Mouse (Mus musculus) kidney, embryonic 16.5 days (tissue): ENCODE measurements around the gene Scin. TPM values are rescaled to one million over a fixed set of nuclear protein-coding genes. Genes with fewer than 3 reads are reported as not detected.
A peak's percentile ranks its signal among the peaks of the same experiment; 100 is the strongest.

ENCODE experiments used
- ATAC-seq: fragments of 200-750 bp; cut with Nextera tagmentation; 2 replicates; pipeline ENCODE4 v1.8.0; 2017; ENCODE audit warnings: moderate TSS enrichment; ENCODE audit not compliant: low FRiP score, low TSS enrichment
- H3K27ac ChIP-seq: fragments of 300-500 bp; sonication (generic); 2 replicates; pipeline ENCODE4 v1.5.1; 2014; ENCODE audit warnings: low read length
- H3K27me3 ChIP-seq: fragments of 300-500 bp; sonication (generic); 2 replicates; pipeline ENCODE4 v1.6.1; 2014; ENCODE audit warnings: low read length, control low read depth, mixed read lengths; ENCODE audit not compliant: insufficient read depth
- H3K36me3 ChIP-seq: fragments of 300-500 bp; sonication (generic); 2 replicates; pipeline ENCODE4 v1.6.1; 2014; ENCODE audit warnings: low read length, control low read depth, mixed read lengths; ENCODE audit not compliant: insufficient read depth
- H3K4me1 ChIP-seq: fragments of 300-500 bp; sonication (generic); 2 replicates; pipeline ENCODE4 v1.6.1; 2014; ENCODE audit warnings: low read length, control low read depth, mixed read lengths; ENCODE audit not compliant: insufficient read depth
- H3K4me2 ChIP-seq: fragments of 300-500 bp; sonication (generic); replicated peaks from 2 replicates; pipeline ENCODE4 v1.6.1; 2014; ENCODE audit warnings: low read depth, low read length
- H3K4me3 ChIP-seq: fragments of 300-500 bp; sonication (generic); 2 replicates; pipeline ENCODE4 v1.5.1; 2014; ENCODE audit warnings: mild to moderate bottlenecking, low read length
- H3K9ac ChIP-seq: fragments of 300-500 bp; sonication (generic); replicated peaks from 2 replicates; pipeline ENCODE4 v1.6.1; 2014; ENCODE audit warnings: low read length
- H3K9me3 ChIP-seq: fragments of 300-500 bp; sonication (generic); 2 replicates; pipeline ENCODE4 v1.6.1; 2016; ENCODE audit warnings: low read length, control low read depth
- WGBS: fragments of 180-500 bp; shearing (Covaris S2); extraction: QIAGEN DNeasy Blood & Tissue Kit; methylation state at CpG from one replicate; pipeline ENCODE4 v1.1.7; 2014; 5-methylcytosine and 5-hydroxymethylcytosine counted together
- polyA plus RNA-seq: library from polyadenylated mRNA; unstranded; fragments of >200 nt; fragmentation: Nextera tagmentation; extraction: Ambion mirVana; gene quantifications from 2 replicates; pipeline ENCODE4 v1.2.1, GENCODE M21; 2015

Scin gene
- polyA plus RNA-seq, 1 experiment from 2014 or later, result 26.3 TPM

DNA sequence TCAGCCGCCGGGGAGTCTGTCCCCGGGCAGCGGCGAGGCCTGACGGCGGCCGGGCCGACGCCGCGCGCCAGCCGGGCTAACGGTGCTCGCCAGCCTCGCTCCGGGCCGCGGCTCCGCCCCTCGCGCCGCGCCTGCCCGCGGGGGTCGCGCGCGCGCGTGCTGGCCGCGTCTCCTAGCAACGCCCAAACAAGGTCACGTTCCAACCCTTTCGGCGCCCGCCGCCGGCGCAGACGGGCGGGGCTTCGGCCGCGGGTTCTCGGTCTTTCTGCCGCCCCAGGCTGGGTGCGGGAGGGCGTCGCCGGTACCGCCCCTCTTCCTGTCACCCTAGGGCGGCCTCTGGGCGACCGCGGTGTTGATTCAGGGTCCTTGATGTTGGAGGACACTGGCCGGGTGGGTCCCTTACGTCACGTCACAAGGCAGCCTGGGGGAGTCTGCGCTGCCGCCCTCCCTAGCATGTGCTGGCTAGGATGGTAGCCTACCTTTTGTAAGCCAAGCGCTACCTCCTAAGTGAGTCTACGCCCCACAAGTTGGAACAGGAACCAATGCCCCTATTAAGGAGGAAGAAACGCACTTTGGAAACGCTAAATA lies 96.1 kb downstream of the Scin start, which contains the start of gene Arl4a:
TSS of gene Arl4a (minus strand) at position 150 of the 588 bp plus-strand sequence.
- H3K9me3 ChIP-seq, result no peaks in the 10 kb centered on the region
- H3K27ac ChIP-seq, result peak within 1 kb of the TSS; percentile 87
- H3K9ac ChIP-seq, result peak within 1 kb of the TSS; percentile 84
- WGBS, result under 1% methylated on average over 51 of the region's 68 CpGs
- no peaks in the 10 kb centered on the region for H3K27me3 ChIP-seq
- H3K36me3 ChIP-seq, result no peaks in the 10 kb centered on the region
- peak within 1 kb of the TSS; percentile 68 for H3K4me2 ChIP-seq
- peak within 1 kb of the TSS; percentile 82 for H3K4me3 ChIP-seq
- H3K4me1 ChIP-seq, result 0 out of 2 replicates have a peak, but pooled peaks cover 10% of the 10 kb centered on the region
- ATAC-seq, result peak; percentile 89

DNA sequence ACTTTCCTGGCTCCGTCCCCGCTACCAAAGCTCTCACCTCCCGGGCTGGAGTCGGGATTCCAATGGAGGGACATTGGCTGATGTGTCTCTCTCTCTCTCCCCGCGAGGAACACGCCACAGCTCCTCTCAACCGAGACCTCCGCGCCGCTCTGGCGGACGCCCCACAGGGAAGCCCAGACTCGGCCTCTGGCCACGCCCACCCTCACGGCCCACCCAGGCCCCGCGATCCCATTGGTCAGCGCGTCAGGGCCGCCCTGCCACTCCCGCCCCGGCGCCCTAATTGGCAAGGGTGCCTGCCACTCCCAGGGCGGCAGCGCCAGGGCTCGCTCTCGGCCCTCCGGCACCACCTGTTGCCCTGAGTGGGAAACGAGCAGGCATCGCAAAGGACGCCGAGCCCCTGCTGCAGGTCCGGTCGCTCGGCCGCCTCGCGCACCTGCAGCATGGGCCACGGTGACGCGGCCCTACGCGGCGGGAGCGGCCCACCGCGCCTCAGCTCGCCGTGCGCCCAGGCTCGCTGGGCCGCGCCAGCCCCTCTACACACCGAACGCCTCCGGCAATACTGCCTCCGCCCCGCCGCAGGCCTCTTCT lies 96.7 kb downstream of the Scin start:
- WGBS, result under 1% methylated on average over 47 of the region's 60 CpGs
- Histone ChIP-seq H3K9me3 (no peaks in the 10 kb centered on the region), H3K4me1 (0 out of 2 replicates have a peak, but pooled peaks cover 10% of the 10 kb centered on the region), H3K36me3 (no peaks in the 10 kb centered on the region), H3K27me3 (no peaks in the 10 kb centered on the region), H3K27ac (peak overlapping the region; percentile 87), H3K4me3 (peak overlapping the region; percentile 82), H3K9ac (peak overlapping the region; percentile 84), H3K4me2 (peak overlapping the region; percentile 68)
- peak; percentile 100 for ATAC-seq

DNA sequence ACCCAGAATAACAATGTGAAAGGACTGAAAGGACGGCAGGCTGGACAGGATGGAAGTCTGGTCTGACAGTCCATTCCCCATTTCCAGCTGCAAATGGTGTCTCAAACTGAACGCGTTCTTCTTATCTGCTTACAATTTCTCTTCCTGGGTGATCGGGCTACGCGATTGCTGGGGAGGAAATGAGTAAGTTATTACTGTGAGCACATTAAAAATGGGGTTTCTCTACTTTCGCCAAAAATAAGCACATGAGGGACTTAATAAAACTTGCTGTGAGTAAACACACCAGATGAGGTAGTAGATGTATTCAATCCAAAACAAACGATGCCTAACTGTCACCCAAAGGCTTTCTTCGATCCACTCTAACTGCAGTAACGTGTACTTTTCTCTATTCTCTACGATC lies 97.4 kb downstream of the Scin start:
- no peak for ATAC-seq
- under 1% methylated on average over 11 of the region's 11 CpGs for WGBS
- Histone ChIP-seq H3K4me3 (peak overlapping the region; percentile 82), H3K9ac (peak overlapping the region; percentile 79), H3K4me1 (0 out of 2 replicates have a peak, but pooled peaks cover 10% of the 10 kb centered on the region), H3K4me2 (peak overlapping the region; percentile 68), H3K9me3 (no peaks in the 10 kb centered on the region), H3K36me3 (no peaks in the 10 kb centered on the region), H3K27ac (peak overlapping the region; percentile 80), H3K27me3 (no peaks in the 10 kb centered on the region)

DNA sequence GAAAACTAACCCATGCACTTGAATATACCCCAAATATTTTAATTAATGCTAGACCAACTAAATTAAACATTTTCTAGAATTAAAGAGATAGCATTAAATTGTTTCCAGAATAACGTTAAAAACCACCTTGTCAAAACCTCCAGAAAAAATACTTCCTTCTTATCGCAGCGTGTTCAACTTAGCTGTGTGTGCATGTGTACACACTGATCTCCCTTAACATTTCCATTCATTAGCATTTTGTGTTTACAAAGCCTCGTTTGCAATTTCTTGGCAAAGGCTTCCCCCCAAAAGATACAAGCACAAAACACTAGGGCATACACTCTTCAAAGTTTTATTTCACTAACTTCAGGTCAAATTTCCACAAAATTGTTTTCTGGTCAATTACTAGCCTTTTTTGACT lies 98.5 kb downstream of the Scin start:
- Histone ChIP-seq H3K27ac (no peak overlapping the region), H3K27me3 (no peaks in the 10 kb centered on the region), H3K4me1 (0 out of 2 replicates have a peak, but pooled peaks cover 10% of the 10 kb centered on the region), H3K36me3 (no peaks in the 10 kb centered on the region), H3K4me3 (peak overlapping the region; percentile 82), H3K4me2 (peak overlapping the region; percentile 68), H3K9ac (no peak overlapping the region), H3K9me3 (no peaks in the 10 kb centered on the region)
- 83% methylated on average over 4 of the region's 4 CpGs for WGBS
- ATAC-seq, result no peak

DNA sequence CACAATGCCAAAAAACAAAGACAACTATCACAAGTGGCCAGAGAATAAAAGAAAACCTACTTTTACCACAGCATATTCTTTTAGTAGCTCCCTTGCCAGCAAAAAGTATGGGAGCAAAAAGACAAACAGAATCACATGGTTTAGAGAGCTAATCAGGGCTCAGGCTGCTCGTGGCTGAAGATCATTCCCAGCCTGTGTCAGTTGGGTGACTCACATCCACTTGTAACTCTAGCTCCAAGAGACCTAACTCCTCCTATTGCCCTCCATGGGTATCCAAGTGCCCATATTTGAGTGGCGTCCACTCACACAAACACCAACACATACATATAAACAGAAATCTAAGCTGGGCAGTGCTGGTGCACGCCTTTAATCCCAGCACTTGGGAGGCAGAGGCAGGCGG lies 104.8 kb downstream of the Scin start:
- WGBS, result 71% methylated on average over 4 of the region's 4 CpGs
- Histone ChIP-seq H3K36me3 (no peaks in the 10 kb centered on the region), H3K27me3 (no peaks in the 10 kb centered on the region), H3K9me3 (no peaks in the 10 kb centered on the region), H3K4me1 (no peaks in the 10 kb centered on the region), H3K4me3 (no peak overlapping the region), H3K27ac (no peak overlapping the region), H3K9ac (no peak overlapping the region), H3K4me2 (no peak overlapping the region)
- no peak for ATAC-seq

DNA sequence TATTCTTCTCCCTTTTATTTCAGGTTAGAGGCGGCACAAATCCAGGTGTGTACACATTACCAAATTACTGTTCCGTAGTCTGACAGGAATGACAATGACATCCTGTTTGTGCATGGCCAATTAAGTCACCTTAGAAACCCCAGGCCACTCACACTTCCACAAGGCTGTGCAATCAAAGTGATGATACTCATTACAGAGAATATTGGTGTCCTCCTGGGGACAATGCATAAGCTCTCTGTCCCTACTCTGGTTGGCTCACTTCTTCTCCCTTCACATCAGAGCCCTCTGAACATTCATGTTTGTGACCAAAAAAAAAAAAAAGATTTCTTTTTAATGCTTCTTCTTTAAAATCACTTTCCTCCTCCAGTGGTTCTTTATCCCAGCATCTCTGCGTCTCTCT lies 106.2 kb downstream of the Scin start:
- no peak overlapping the region for H3K4me3 ChIP-seq
- no peak overlapping the region for H3K9ac ChIP-seq
- 92% methylated on average over 3 of the region's 3 CpGs for WGBS
- H3K36me3 ChIP-seq, result no peaks in the 10 kb centered on the region
- H3K9me3 ChIP-seq, result no peaks in the 10 kb centered on the region
- no peak overlapping the region for H3K27ac ChIP-seq
- no peak overlapping the region for H3K4me2 ChIP-seq
- H3K4me1 ChIP-seq, result no peaks in the 10 kb centered on the region
- no peaks in the 10 kb centered on the region for H3K27me3 ChIP-seq
- no peak for ATAC-seq

DNA sequence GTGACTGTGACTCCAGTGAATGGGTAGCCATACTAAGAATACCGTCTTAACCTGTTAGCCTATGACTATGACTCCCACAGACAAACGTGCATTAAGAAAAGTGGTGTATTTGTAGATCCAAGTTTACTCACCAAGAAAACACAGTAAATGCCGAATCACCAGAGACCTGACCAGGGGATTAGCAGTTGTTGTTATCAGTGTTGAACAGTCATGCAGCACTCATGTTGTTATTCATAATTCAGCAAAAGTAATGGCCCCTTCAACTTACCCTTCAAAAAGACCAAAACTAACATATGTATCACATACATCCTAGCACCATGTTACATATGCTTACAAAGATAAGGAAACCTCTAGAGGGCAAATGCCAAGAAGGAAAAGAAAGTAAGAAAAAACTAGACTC lies 106.6 kb downstream of the Scin start:
- Histone ChIP-seq H3K27ac (no peak overlapping the region), H3K36me3 (no peaks in the 10 kb centered on the region), H3K4me2 (no peak overlapping the region), H3K4me1 (no peaks in the 10 kb centered on the region), H3K4me3 (no peak overlapping the region), H3K9ac (no peak overlapping the region), H3K27me3 (no peaks in the 10 kb centered on the region), H3K9me3 (no peaks in the 10 kb centered on the region)
- no peak for ATAC-seq
- WGBS, result 85% methylated on average over 3 of the region's 3 CpGs

DNA sequence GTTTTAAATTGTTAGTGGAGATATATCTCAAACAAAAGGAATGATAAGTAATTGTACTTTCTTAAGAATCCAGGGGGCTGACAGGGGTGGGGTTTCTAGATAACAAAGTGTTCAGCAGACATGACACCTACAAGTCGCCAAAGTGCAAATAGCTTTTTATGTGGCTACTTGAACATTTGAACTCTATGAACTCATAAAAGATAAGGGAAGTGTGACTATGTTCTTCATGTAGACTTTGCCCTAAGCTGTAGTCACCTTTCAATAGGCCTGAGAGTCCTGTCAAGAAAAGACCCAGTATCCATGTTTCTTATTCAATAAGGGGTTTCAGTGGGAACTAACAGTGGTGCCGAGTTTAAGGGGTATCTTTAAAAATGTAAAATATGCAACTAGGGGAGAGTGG lies 110.1 kb downstream of the Scin start:
- Histone ChIP-seq H3K4me2 (no peak overlapping the region), H3K4me1 (no peaks in the 10 kb centered on the region), H3K27me3 (no peaks in the 10 kb centered on the region), H3K4me3 (no peak overlapping the region), H3K9ac (no peak overlapping the region), H3K9me3 (no peaks in the 10 kb centered on the region), H3K36me3 (no peaks in the 10 kb centered on the region), H3K27ac (no peak overlapping the region)
- 75% methylated on average over 2 of the region's 2 CpGs for WGBS
- ATAC-seq, result no peak

DNA sequence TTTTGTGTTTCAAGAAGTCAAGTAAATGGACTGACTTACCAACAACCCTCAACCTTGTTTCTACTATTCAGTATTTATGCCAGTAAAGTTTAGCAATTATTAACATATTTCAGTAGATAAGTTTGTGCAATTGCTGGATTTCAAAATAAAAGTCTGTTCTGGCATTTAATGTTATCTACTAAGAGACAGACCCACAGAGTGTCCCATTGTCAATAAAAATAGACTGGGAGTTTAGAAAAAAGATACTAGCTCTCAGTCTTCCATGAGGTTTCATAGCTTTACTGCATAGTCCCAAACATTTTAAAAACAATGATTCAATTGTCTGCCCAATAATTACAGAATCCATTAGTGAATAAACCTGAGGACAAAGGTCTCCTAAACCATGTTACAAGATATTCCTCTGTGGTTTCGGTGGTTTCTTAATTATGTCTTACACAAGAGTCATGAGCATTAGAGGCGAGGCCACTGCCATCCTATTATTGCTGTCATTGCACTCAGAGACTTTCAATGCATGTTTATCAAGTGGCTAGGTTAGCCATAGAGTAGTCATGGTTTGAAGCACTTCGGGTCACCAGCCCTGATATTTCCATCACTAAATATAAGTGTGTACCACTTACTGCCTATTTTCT lies 110.9 kb downstream of the Scin start:
- no peak for ATAC-seq
- H3K4me1 ChIP-seq, result no peaks in the 10 kb centered on the region
- H3K4me2 ChIP-seq, result no peak overlapping the region
- H3K9ac ChIP-seq, result no peak overlapping the region
- no peaks in the 10 kb centered on the region for H3K36me3 ChIP-seq
- no peaks in the 10 kb centered on the region for H3K9me3 ChIP-seq
- no peak overlapping the region for H3K27ac ChIP-seq
- no peak overlapping the region for H3K4me3 ChIP-seq
- 88% methylated on average over 3 of the region's 3 CpGs for whole genome bisulfite sequencing
- no peaks in the 10 kb centered on the region for H3K27me3 ChIP-seq

DNA sequence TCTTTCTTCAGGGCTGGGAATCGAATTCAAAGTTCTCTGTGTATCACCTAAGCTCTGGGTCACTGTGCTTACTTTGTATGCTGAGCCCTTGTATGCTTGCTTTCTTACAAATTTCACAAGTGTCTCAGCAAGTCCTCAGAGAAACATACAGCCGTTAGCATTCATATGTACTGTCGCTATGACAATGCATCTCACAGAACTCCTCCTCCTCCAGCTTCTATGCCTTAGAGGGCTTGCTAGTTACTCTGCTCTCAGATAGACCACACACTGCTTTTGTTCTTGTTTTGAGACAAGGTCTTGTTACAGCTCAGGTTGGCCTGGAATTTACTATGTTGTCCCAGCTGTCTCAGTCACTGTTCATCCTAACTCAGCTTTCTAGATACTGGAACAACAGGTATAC lies 111.7 kb downstream of the Scin start:
- Histone ChIP-seq H3K4me2 (no peak overlapping the region), H3K27me3 (no peaks in the 10 kb centered on the region), H3K9ac (no peak overlapping the region), H3K4me1 (no peaks in the 10 kb centered on the region), H3K27ac (no peak overlapping the region), H3K4me3 (no peak overlapping the region), H3K36me3 (no peaks in the 10 kb centered on the region), H3K9me3 (no peaks in the 10 kb centered on the region)
- 75% methylated on average over 3 of the region's 3 CpGs for WGBS
- ATAC-seq, result no peak
